ENCODE assay signal across 7 mouse cellular contexts in the genomic region with DNA sequence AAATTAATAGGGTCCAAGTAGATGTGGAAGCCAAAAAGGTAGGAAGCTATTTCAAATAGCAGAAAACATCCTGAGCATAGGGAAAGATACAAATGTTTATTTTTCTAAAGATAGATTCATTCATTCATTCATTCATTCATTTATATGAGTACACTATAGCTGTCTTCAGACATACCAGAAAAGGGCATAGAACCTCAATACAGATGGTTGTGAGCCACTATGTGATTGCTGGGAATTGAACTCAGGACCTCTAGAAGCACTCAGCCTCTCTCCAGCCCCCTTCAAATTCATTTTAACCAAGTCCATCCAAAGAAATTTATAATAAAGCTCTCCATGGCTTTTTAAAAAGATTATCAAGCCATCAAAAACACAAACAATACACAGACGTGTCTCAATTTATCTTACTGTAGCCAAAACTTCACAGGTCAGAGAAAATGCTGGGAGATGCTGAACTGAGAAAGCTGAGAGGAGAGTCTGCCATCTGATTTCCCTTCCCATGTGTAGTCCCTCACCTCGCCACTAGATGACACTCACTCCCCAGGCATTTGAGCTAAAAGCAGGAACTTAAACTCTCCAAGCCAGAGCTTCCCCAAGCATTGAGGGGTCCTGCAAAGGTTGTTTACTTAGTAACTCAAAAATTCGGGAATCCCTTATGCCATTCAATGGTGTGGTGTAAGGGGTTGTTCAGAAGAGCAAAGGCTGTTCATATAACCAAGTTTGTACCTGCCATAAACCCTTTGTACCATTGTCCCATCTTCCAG. TPM values are rescaled to one million over a fixed set of nuclear protein-coding genes. Genes with fewer than 3 reads are reported as not detected.
DNase-seq lines count a peak whose midpoint lies in the region; ATAC-seq and TF ChIP-seq lines count a peak whose summit lies in the region.

No protein-coding gene starts in this region.

- peak; percentile 98 for TF ChIP-seq CTCF in intestine, postnatal 0 days (IDR thresholded peaks at IDR 0.05; ENCODE audit: low read depth)
- peak; percentile 69; the same call in 1 of the 2 replicates for TF ChIP-seq CTCF in spleen, adult 2 months (IDR thresholded peaks at IDR 0.05; ENCODE audit: extremely low read depth, insufficient read depth, insufficient read length, insufficient replicate concordance)

- H3K4me1 ChIP-seq in intestine, postnatal 0 days (replicated peaks; ENCODE audit: control insufficient read depth, insufficient read depth, low read length) = no peaks in the 10 kb centered on the region
- no peaks in the 10 kb centered on the region for H3K4me1 ChIP-seq in midbrain, embryonic 16.5 days (ENCODE audit: control insufficient read depth, insufficient read depth, low read length)
- no peaks in the 10 kb centered on the region for H3K4me1 ChIP-seq in spleen, adult 2 months (ENCODE audit: control insufficient read depth, insufficient read depth, insufficient read length)

- H3K36me3 ChIP-seq in intestine, postnatal 0 days (ENCODE audit: control insufficient read depth, insufficient read depth) = no peaks in the 10 kb centered on the region
- H3K36me3 ChIP-seq in midbrain, embryonic 16.5 days (ENCODE audit: control insufficient read depth, insufficient read depth, low read length) = no peaks in the 10 kb centered on the region
- no peaks in the 10 kb centered on the region for H3K36me3 ChIP-seq in spleen, adult 2 months (ENCODE audit: control insufficient read depth, insufficient read depth, low read length)

- no peak overlapping the region for H3K27ac ChIP-seq in intestine, postnatal 0 days (ENCODE audit: low read depth, low read length)
- H3K27ac ChIP-seq in midbrain, embryonic 16.5 days (ENCODE audit: low read length) = no peak overlapping the region
- H3K27ac ChIP-seq in spleen, adult 2 months (ENCODE audit: insufficient read depth, low read length) = no peak overlapping the region

- DNase-seq in WW6 (ENCODE audit: low read depth, low spot score) = peak; percentile 22
- peak; percentile 59 to 66 for DNase-seq in cerebellum, adult 18-20 months
- DNase-seq in left cerebral cortex, postnatal 36 days (ENCODE audit: low spot score in 2 of 2) = peak; percentile 64 to 68
- peak; percentile 17 to 68 for DNase-seq in spleen, adult 2 months (ENCODE audit: low read depth in 1 of 2, low spot score in 2 of 2)

- H3K4me3 ChIP-seq in intestine, postnatal 0 days (ENCODE audit: low read depth, low read length) = no peak overlapping the region
- no peak overlapping the region for H3K4me3 ChIP-seq in midbrain, embryonic 16.5 days (ENCODE audit: low read depth, low read length)
- no peak overlapping the region for H3K4me3 ChIP-seq in spleen, adult 2 months (ENCODE audit: extremely low read depth, insufficient read depth, insufficient read length)

- no peak overlapping the region for H3K4me2 ChIP-seq in intestine, postnatal 0 days (replicated peaks; ENCODE audit: low read depth)
- no peak overlapping the region for H3K4me2 ChIP-seq in midbrain, embryonic 16.5 days (ENCODE audit: low read length)

- 0% methylated on average over 3 of the region's 3 CpGs for WGBS in intestine, postnatal 0 days
- 5% methylated on average over 3 of the region's 3 CpGs for WGBS in midbrain, embryonic 16.5 days
- WGBS in spleen, adult 2 months = 1% methylated on average over 3 of the region's 3 CpGs

- intact Hi-C loops in left cerebral cortex, postnatal 36 days (cut with DNase I) = loop anchor here (5.0 to 10.0 kb wide), 2 partner anchors 112 to 294 kb away; no protein-coding TSS in a partner anchor

- no peak for TF ChIP-seq POLR2A in spleen, adult 2 months (IDR thresholded peaks at IDR 0.05; ENCODE audit: low read depth, low read length)

- peak; percentile 93 for ATAC-seq in frontal cortex, adult (ENCODE audit: low TSS enrichment)
- ATAC-seq in intestine, postnatal 0 days = no peak
- ATAC-seq in midbrain, embryonic 16.5 days = peak; percentile 76; the same call in 1 of the 2 replicates

- no peaks in the 10 kb centered on the region for H3K27me3 ChIP-seq in intestine, postnatal 0 days (replicated peaks; ENCODE audit: control insufficient read depth, insufficient read depth, low read length)
- H3K27me3 ChIP-seq in midbrain, embryonic 16.5 days (ENCODE audit: control insufficient read depth, insufficient read depth, low read depth, low read length) = no peaks in the 10 kb centered on the region
- H3K27me3 ChIP-seq in spleen, adult 2 months (ENCODE audit: control insufficient read depth, insufficient read depth, low read length) = no peaks in the 10 kb centered on the region

- H3K9me3 ChIP-seq in intestine, postnatal 0 days (ENCODE audit: control insufficient read depth) = no peaks in the 10 kb centered on the region
- H3K9me3 ChIP-seq in midbrain, embryonic 16.5 days (replicated peaks; ENCODE audit: control insufficient read depth, low read length, poor library complexity, severe bottlenecking) = no peaks in the 10 kb centered on the region

- no peak overlapping the region for H3K9ac ChIP-seq in intestine, postnatal 0 days (ENCODE audit: low read depth, low read length)
- H3K9ac ChIP-seq in midbrain, embryonic 16.5 days (ENCODE audit: low read depth, low read length) = no peak overlapping the region

RNA-seq across cellular contexts. Expression of gene Mmp20, which starts 24.9 kb away (rescaled TPM):
- 0.09 TPM in 1 of 2 replicates, not detected in the other for polyA plus RNA-seq in intestine, postnatal 0 days (2015; fragmentation: Nextera tagmentation; extraction: Ambion mirVana)
- not detected for total RNA-seq in left cerebral cortex, postnatal 36 days (2021)
- polyA plus RNA-seq in midbrain, embryonic 16.5 days (2015; fragmentation: Nextera tagmentation; extraction: Ambion mirVana) = not detected in 2 replicates
- polyA plus RNA-seq in spleen, adult 2 months (2012; rRNA removed) = not detected in 2 replicates

RNA-seq across cellular contexts. Expression of gene Mmp27, which starts 32.0 kb away (rescaled TPM):
- polyA plus RNA-seq in intestine, postnatal 0 days (2015; fragmentation: Nextera tagmentation; extraction: Ambion mirVana) = 0.14 and 0.26 TPM in 2 replicates
- not detected for total RNA-seq in left cerebral cortex, postnatal 36 days (2021)
- polyA plus RNA-seq in midbrain, embryonic 16.5 days (2015; fragmentation: Nextera tagmentation; extraction: Ambion mirVana) = not detected in 2 replicates
- 0.21 TPM in 1 of 2 replicates, not detected in the other for polyA plus RNA-seq in spleen, adult 2 months (2012; rRNA removed)

RNA-seq across cellular contexts. Expression of gene Mmp8, which starts 44.9 kb away (rescaled TPM):
- polyA plus RNA-seq in intestine, postnatal 0 days (2015; fragmentation: Nextera tagmentation; extraction: Ambion mirVana) = 0.05 and 0.09 TPM in 2 replicates
- total RNA-seq in left cerebral cortex, postnatal 36 days (2021) = not detected
- 0.14 and 0.38 TPM in 2 replicates for polyA plus RNA-seq in midbrain, embryonic 16.5 days (2015; fragmentation: Nextera tagmentation; extraction: Ambion mirVana)
- polyA plus RNA-seq in spleen, adult 2 months (2012; rRNA removed) = 1.1 and 1.4 TPM in 2 replicates
